Mouse (Mus musculus) thymus, postnatal 10 days (tissue): ENCODE measurements around the gene Arl8b.
A peak's percentile ranks its signal among the peaks of the same experiment; 100 is the strongest.
"Not testable (repeated sequence)": the region's sequence is repeated elsewhere in the genome, so short reads cannot be mapped to it uniquely, and the experiment has no call there.

Experiments
- DNase-seq, 2 experiments: peaks; one replicate each; pipeline ENCODE4 v3.0.0; 2021; ENCODE audit warnings: low spot score in 2 of 2

The Arl8b gene

GRCm38 (mm10) chr6:108835765-108836691 is 53.1 kb downstream of the Arl8b start:
- peak; percentile 73 to 80 for DNase-seq

GRCm38 (mm10) chr6:108837081-108837480 is 54.2 kb downstream of the Arl8b start:
- no peak for DNase-seq

GRCm38 (mm10) chr6:108837958-108838357 is 55.1 kb downstream of the Arl8b start:
- no peak for DNase-seq

GRCm38 (mm10) chr6:108839432-108839831 is 56.5 kb downstream of the Arl8b start:
- peak; percentile 57 to 61 for DNase-seq

GRCm38 (mm10) chr6:108840861-108841640 is 58.2 kb downstream of the Arl8b start:
- no peak for DNase-seq

GRCm38 (mm10) chr6:108843664-108844063 is 60.8 kb downstream of the Arl8b start:
- no peak for DNase-seq

GRCm38 (mm10) chr6:108844093-108844492 is 61.2 kb downstream of the Arl8b start:
- DNase-seq: no peak

- DNase-seq: no peak
Observed at GRCm38 (mm10) chr6:108844771-108845170, 61.9 kb downstream of the Arl8b start.

GRCm38 (mm10) chr6:108852088-108852670 is 69.3 kb downstream of the Arl8b start:
- DNase-seq: no peak

- no peak for DNase-seq
Observed at GRCm38 (mm10) chr6:108852986-108853385, 70.1 kb downstream of the Arl8b start.

- DNase-seq: no peak
Observed at GRCm38 (mm10) chr6:108858583-108858982, 75.7 kb downstream of the Arl8b start.

- DNase-seq: no peak
Observed at GRCm38 (mm10) chr6:108861226-108861625, 78.3 kb downstream of the Arl8b start.

GRCm38 (mm10) chr6:108862548-108862947 is 79.6 kb downstream of the Arl8b start:
- DNase-seq: no peak

- DNase-seq: no peak
Observed at GRCm38 (mm10) chr6:108866317-108866716, 83.4 kb downstream of the Arl8b start.

GRCm38 (mm10) chr6:108869031-108869430 is 86.1 kb downstream of the Arl8b start:
- not testable (repeated sequence) for DNase-seq

- no peak for DNase-seq
Observed at GRCm38 (mm10) chr6:108870421-108870820, 87.5 kb downstream of the Arl8b start.

- no peak for DNase-seq
Observed at GRCm38 (mm10) chr6:108871251-108871650, 88.4 kb downstream of the Arl8b start.
